Mouse (Mus musculus) brain, adult 2 months (tissue): ENCODE data around the gene Gm10337.

Source experiments
- DNase-seq: peaks from one replicate; pipeline ENCODE4 v3.0.0; 2011; ENCODE audit warnings: low read depth, low spot score

The Gm10337 gene

DNA sequence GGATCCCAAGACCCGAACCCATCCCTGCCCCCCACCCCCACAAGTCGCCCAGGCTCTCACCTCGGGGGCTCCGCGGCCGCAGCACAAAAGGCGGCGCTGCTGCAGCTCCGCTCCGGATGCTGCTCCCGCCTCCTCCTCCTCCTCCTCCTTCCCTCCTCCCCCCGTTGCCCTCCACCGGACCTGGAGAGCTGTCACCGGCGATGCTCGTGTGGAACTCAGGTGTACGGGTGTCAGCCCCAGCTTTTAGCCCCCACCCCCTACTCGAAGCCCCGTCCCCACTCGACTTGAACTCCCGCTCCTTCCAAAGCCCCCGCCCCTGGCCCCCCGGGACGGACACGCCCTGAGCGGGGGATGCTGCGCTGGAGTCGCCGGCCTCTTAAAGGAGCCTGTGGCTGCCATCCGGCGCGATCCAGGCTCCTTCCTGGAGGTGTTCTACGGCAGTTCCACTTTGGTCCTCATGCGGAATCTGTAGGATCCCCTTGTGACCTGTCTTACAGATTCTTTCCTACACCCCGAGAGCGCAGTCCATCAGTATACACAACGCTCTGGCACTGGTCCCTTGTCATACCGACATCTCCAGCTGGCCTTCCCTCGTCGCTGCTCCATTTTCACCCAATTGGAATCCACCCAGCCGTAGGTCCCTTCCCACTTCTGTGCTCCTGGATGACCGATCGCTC, 13.3 kb downstream of the Gm10337 start, which contains the start of gene Map3k12:
Gene Map3k12, minus strand, starts transcription at position 337 of the 677 bp plus-strand sequence.
- peak; percentile 94 for DNase-seq

- no peak for DNase-seq
Observed at GRCm38 (mm10) chr15:102517631-102517975, 14.1 kb downstream of the Gm10337 start.

GRCm38 (mm10) chr15:102517976-102518858, 14.7 kb downstream of the Gm10337 start, which contains the start of gene Tarbp2:
Gene Tarbp2, plus strand, starts transcription at chr15:102518192.
- peak; percentile 100 for DNase-seq

DNA sequence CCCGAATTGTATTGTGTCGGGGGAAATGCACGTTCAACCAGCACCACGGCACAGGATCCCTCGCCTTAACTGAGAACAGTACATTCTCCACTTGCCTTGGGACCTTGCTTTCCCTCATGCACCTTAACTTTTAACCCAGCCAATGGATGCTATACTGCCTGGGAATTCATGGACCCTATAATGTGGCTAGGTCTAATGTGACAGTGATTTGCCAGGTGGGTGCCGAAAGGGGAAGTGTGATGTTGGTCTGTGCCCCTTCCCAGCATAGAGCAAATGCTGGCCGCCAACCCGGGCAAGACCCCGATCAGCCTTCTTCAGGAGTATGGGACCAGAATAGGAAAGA, 15.3 kb downstream of the Gm10337 start:
- no peak for DNase-seq

DNA sequence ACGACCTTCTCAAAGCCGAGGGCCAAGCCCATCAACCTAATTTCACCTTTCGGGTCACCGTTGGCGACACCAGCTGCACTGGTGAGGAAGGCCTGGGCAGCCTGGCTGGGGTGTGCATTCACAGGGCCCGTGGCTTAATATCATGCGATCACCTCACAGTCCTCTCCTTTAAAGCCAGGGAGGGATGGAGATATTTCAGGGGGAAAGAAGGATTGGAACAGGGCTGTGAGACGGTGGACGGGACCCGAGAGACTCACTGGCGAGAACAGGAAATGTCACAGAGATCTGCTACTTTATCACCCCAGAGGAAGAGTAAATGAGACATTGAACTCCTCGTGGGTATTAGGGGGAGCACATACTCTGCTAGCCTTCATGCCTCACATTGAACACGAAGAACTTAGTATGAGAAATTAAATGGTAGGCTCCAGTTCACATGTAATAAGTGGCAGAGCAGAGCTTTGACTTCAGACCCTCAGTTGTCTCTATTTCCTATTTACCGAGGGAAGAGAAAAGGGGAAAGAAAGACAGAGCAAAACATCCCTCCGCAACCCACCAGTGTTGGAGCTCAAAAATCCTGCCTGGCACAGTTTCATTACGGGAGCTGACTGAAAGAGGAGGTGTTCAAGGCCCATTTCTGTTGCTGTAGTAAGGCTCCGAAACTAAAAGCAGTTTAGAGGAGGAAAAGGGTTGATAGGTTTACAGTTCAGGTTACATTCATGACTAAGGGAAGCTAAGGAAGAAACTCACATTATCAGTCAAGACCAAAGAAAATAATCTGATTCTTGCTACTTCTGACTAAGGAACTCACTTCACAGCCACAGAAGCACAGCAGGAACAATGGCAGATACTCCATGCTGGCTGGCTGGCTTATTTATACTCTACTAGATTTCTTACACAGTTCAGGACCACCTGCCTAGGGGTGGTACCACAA, 16.0 kb downstream of the Gm10337 start:
- DNase-seq = no peak

DNA sequence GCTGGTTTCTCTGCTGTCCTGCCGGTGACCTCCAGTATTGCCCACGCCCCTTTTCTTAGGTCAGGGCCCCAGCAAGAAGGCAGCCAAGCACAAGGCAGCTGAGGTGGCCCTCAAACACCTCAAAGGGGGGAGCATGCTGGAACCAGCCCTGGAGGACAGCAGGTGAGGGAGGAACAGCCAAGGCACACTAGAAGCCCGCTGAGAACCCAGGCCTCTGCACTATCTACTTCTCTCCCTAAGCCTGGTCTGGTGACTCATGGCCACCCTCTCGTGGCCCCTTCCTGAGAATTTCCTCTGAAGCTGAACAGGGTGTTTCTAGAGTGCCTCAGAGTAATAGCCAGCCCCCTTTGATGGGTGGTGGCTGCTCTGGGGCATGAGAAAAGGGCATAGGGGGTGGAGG, 16.9 kb downstream of the Gm10337 start:
- DNase-seq = peak; percentile 60

- no peak for DNase-seq
Observed at GRCm38 (mm10) chr15:102521480-102521879, 18.0 kb downstream of the Gm10337 start.

DNA sequence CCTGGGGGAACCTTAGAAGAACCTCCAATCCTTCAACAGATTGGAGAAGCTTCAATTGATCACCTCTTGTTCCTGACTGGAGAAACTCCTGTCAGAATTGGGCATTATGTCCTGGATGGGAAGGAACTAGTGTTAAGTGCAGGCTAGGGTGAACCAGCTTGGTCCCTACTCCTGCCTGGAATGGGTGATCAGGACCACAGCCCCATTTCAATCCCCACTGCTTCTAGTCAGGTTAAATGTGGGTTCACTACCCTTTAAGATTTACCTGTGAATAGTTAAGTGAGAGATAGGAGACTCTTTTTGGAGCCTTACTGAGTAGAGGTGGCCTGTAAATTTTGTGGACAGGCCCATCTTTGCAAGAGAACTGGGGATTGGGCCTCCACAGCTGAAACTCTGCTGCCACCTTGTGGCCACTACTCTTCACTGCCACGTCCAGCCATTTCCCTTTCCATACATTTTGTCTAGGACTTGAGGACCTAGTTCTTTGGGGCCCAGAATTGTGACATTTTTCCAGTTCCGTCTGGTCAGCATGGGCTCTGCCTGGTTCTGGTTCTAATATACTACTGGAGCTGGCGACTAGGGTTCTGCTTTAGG, 21.5 kb downstream of the Gm10337 start, which contains the start of gene Npff:
Gene Npff, minus strand, starts transcription at position 51 of the 594 bp plus-strand sequence.
- DNase-seq = peak; percentile 92

GRCm38 (mm10) chr15:102526111-102527002, 22.8 kb downstream of the Gm10337 start:
- no peak for DNase-seq

DNA sequence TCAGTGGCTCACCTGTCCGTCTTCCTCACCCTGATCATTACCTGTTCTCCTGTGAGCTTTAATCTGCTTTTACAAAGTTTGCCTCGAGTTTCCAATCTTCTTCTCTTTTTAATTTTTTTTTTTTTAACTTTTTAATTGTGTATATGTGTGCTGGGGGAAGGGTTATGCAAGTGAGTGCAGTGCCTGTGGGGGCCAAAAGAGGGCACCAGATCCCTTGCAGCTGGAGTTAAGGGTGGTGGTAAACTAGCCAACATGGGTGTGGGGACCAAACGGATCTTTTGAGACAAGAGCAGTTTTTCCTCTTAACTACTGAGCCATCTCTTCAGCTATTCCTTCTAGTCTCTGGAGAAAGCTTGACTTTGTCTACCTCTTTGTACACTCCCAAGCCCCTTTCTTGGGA, 24.4 kb downstream of the Gm10337 start:
- no peak for DNase-seq

DNA sequence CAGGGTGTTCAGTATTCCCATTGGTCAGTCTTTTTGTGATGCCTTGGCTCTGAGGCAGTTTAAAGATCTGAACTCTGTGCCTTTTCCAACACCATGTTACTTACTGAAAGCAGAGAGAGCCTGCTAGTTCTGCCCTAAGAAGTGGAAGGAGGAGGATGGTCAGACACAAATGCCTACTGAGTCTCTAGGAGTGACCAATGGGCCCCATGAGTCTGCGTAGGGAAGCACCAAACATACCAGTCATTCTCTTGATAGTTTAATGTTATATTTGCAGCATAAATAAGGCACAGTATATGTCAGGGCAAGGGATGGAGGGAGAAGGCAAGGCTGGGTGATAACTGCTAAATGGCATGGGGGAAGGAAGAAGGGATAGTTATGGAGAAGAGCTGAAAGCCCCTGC, 24.9 kb downstream of the Gm10337 start:
- no peak for DNase-seq

DNA sequence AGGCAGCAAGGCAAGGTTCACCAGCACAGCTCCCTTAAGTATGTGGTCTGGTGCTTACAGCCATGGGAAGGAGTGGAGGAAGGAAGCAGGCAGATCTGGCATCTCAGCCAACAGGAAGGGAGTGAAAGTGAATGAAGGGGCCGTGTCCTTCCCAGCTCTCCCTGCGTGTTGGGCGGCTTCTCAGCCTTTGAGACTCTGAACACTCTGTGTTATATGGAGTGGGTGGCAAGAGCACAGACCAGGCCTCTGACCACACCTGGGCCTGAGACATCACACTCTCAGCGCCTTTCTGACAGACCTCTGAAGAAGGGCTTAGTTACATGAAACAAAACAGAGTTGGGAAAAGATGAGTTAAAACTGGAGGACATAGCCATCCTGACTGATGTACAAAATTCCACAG, 27.0 kb downstream of the Gm10337 start:
- no peak for DNase-seq

DNA sequence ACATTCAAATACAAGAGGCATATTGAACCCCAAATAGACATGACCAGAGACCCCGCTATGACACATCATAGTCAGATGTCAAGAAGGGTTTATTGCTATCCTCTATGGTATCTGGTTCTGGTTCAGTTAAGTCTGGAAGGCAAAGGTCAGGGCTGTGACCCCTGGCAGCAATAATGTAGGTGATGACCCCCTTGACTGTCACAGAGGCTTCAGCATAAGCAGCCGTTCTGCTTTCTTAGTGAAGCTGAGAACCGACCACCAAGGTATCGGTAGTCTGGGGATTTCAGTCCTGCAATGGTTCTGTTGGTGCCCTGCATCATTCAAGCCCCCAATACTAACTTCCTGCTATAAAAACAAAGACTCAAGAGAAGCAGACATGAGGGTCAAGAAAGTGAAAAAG, 28.1 kb downstream of the Gm10337 start:
- no peak for DNase-seq

- DNase-seq = peak; percentile 95
Observed at GRCm38 (mm10) chr15:102532106-102532900, 28.8 kb downstream of the Gm10337 start.

- no peak for DNase-seq
Observed at GRCm38 (mm10) chr15:102533926-102534325, 30.4 kb downstream of the Gm10337 start.

GRCm38 (mm10) chr15:102544801-102545200, 41.3 kb downstream of the Gm10337 start:
- peak; percentile 99 for DNase-seq

DNA sequence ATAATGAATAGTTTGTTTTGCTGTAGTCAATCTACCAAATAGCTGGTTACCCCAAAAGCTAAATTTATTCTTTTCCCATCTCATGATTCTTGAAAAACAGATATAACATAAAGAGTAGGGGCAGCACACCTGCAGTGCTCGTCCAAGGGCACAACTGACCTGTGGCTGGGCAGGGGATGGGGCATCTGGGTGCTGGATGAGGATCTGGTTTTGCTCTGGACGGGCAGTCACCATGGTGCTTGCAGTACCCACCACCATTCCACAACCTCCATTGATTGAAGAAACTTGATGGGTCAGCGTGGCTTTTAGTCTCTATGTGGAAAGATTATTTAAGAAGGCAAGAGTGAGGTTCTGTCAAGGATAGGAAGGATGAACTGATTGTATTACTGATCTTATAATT, 42.7 kb downstream of the Gm10337 start:
- DNase-seq = no peak

GRCm38 (mm10) chr15:102546677-102547427, 43.3 kb downstream of the Gm10337 start:
- peak; percentile 100 for DNase-seq

DNA sequence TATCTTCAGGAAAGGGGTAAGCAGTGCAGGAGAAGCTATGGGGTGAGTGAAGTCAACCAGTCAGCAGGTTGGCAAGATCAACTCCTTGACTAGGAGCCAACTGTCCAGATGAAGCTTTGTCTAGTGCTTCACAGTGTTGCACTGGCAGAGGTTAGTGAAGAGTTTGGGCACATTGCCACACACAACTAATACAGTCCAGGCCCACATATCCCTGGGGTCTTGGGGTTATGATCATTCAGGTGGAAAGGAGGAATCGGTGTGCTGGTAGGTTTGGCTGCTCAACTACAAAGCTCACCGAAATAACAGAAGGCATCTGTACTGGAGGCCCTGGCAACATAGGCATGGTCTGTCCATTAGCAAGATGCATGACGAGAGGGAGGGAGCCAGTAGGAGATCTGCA, 44.0 kb downstream of the Gm10337 start:
- DNase-seq = peak; percentile 98
